Mouse (Mus musculus) MEL-GATA-1-ER (cell line): ENCODE results near the gene Phb2.

Experiments used
- DNase-seq: peaks from one replicate; pipeline ENCODE4 v3.0.0-alpha.2; 2012; ENCODE audit warnings: low read depth; ENCODE audit errors: extremely low read depth

The Phb2 gene

GRCm38 (mm10) chr6:124690517-124690916, 21.6 kb upstream of the Phb2 start:
- DNase-seq: no peak

GRCm38 (mm10) chr6:124693243-124693981, 18.7 kb upstream of the Phb2 start:
- DNase-seq: no peak

DNA sequence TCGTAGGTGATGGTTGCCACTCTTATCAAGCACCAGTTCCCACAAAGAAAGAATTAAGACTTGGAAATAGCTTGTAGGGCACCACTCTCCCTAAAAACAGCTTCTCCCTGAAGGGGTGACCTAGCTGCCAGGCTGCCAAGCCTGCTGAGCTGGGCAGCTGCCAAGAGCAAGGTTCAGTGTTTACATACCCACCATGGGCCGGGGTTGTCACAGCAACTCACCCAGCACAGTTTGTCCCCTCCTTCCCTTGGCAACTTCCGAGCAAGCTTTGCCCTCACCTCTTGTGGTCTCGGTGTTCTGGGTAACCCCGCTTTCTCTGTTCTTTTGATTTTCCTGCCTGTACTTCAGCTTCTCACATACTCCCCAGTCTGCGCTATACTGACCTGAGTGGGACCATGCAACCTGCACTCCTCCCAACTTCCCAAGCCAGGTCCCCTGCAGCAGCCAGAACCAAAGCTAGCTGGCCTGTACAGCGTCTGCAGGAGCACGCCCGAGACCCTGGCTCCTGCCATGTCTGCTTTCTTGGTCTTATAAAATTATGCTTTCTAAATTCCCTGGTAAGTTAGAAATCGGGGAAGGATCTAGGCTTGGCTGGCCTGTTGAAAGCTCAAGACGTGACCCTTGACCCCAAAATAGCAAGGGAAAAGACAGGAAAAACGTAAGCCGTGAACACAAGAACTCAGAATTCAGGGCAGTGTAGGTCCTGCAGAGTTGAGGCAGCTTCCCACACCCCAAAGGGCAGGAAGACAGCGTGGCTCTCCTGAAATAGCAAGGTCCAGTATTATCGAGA, 17.8 kb upstream of the Phb2 start:
- DNase-seq: no peak

DNA sequence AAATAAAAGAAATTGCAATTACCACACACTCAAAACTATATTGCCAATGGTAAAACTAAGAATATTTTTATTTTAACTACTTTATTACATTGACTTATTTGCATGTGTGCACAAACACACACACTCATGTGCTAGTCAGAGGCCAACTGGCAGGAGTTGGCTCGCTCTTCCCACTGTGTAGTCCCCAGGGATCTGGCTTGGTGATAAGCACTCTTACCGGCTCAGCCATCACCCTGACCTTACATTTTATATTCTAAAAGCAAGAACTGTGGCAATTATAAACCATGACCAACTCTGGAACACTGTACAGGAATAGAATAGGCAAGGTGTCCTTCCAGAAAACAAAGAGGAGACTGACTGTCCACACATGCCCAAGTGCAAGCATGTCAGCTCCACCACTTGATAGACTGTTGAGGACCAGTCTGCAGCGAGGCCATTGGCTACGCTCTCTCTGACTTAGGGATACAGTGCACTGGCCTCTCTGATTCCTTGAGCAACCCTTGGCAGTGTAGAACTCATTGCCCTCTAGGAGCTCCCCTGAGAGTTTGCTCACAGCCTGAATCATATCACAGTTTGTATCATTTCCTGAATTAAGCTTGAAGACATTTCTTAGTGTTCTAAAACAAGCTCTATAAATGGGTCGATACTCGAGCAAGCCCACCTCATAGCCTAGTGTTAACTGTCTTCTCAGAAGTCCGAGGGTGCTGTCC, 15.5 kb upstream of the Phb2 start:
- no peak for DNase-seq

GRCm38 (mm10) chr6:124698751-124699150, 13.4 kb upstream of the Phb2 start:
- DNase-seq: no peak

GRCm38 (mm10) chr6:124699366-124699765, 12.8 kb upstream of the Phb2 start:
- no peak for DNase-seq

DNA sequence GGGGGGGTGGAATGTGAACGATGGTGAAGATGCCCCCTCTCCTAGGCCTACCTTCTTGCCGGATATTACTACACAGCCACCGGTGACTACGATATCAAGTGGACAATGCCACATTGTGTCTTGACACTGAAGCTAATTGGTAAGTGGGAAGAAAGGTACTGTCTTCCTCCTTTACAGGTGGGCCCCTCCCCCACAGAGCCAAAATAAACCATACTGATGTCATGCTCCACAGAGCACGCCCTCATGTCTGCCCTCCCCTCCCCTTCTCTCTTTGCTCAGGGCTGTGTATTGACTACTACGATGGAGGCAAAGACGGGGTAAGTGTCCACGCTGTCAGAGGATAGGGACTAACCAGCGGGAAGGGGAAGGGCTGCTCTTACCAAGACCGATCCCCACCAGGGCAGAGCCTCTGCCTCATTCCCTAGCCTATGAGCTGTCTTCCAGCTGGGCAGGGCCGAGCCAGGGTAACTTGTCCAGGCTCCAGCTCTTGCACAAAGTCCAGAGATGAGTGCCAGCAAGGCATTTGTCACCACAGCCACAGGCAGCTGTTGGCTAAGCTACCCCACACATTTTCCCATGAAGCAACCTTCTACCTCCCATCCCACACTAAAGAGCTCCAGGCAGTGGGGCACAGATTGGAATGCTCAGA, 12.1 kb upstream of the Phb2 start:
- DNase-seq: no peak

- no peak for DNase-seq
These were observed 10.8 kb upstream of the Phb2 start for GRCm38 (mm10) chr6:124701338-124701737.

DNA sequence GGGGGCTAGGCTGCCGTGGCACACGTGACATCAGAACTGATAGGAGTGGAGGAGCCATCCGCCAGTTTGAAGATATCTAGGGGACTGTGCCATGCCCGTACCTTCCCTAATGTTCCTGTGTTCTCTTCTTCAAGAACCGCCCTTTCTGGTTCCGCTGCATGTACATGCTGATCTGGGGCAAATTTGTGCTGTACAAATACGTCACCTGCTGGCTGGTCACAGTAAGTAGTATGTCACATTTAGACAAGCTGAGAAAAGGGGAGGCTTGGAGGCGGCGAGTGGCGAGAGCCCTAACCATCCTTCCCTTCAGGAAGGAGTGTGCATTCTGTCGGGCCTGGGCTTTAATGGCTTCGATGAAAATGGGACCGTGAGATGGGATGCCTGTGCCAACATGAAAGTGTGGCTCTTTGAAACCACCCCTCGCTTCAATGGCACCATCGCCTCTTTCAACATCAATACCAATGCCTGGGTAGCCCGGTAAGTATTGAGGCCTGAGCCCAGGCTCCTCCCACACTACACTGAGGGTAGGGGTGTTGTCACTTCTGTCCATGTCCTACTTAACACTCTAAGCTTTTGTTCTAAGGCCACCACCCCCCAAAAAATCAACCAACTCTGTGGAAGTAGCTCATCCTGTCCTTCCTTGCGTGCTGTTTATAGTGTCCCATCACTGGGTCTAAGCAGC, 9.9 kb upstream of the Phb2 start:
- no peak for DNase-seq

- no peak for DNase-seq
These were observed 9.4 kb upstream of the Phb2 start for GRCm38 (mm10) chr6:124702784-124703103.

DNA sequence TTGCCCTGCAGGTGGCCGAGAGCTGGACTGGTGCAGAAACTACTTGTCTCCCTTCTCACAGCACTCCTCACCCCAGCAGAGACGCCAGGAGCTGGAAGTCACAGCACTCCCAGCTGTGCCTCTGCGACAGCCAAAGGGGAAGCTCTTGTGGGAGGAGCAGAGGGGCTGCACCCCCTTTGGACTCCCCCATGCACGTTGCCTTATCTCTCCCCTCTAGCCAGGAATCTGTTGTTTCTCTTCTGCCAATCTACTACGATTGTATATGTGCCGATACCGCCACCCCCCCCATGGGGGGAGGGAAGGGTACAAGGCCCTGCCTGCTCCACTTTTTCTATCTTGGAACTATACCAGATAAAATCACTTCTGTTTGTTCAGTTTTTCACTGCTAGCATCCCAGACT, 8.3 kb upstream of the Phb2 start:
- DNase-seq: no peak

- DNase-seq: no peak
These were observed 7.7 kb upstream of the Phb2 start for GRCm38 (mm10) chr6:124704417-124704816.

GRCm38 (mm10) chr6:124706061-124706627, 6.0 kb upstream of the Phb2 start:
- DNase-seq: no peak

DNA sequence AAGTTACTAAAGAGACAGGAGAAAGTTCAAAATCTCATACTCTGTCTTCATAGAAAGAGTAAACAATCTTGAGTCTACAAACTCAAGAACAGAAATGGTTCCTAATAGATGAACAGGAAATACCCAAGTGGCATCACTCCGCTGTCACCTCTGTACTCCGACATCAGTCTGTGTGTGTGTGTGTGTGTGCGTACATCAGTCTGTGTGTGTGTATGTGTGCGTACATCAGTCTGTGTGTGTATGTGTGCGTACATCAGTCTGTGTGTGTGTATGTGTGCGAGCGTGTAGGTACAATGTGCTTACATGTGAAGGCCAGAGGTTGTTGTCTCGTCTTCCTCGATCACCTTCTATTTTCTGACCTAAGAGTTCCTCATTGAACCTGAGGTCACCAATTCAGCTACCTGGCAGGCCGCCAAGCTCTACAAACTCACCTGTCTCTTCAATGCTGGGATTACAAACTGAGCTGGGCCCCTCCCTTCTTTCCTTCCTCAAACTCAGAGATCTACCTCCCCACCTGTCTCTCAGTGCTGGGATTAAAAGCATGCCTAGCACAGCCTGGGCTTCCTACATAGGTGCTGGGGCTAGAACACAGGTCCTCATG, 3.7 kb upstream of the Phb2 start:
- no peak for DNase-seq

- DNase-seq: no peak
These were observed 782 bp downstream of the Phb2 start for GRCm38 (mm10) chr6:124712918-124713317.

DNA sequence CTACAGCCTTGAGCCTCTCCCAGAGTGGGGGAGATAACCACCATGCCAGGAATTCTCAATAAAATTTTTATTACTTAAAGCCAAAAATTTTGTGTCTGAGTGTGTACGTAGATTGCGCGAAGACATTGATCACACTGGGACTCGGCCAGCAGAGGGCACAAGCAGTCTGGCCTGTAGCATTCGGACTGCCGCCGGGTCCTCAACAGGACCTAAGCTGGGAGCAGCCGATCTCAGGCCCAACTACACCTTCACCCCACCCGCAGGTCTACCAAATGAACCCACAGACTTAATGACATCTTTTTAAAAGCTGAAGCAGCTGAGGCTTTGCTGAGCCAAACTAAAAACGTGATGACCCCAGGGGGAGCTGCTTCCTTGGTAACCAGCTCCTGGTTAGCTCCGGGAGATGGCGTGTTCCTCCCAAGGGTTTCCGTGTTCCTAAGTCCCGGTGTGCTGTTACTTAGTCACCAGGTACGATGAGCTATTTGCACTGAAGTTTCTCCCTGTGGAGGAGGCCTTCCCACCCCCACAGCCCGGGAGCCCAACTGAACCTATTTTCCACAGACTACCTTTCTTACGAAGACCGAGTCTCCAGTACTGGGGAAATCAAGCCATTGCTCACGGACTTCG, 4.8 kb downstream of the Phb2 start:
- no peak for DNase-seq

GRCm38 (mm10) chr6:124717968-124718367, 5.8 kb downstream of the Phb2 start:
- DNase-seq: no peak

- DNase-seq: no peak
These were observed 6.6 kb downstream of the Phb2 start for GRCm38 (mm10) chr6:124718703-124719102.

- no peak for DNase-seq
These were observed 7.3 kb downstream of the Phb2 start for GRCm38 (mm10) chr6:124719354-124719978.

DNA sequence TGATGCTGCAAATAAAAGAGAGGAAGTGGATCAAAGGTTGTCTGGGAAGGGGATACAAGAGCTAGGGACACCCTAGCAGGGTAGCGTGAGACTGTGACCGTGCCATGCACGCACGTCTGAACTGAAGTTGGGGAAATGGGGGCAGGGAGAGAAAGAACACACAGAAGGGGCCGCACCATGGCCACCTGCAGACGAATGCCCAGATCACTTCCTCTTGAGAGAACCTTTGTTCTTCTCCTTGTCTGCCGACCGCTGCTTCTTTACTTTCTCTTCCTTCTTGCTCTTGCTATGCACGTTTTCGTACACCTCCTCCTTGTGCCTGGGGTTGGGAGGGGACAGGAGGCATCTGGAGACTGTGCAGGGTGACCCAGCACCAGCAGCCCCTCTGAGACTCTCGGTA, 8.8 kb downstream of the Phb2 start:
- no peak for DNase-seq
